Mouse (Mus musculus) stomach, embryonic 15.5 days (tissue): Measurements from ENCODE around the gene Lin7a. TPM values are rescaled to one million over a fixed set of nuclear protein-coding genes. Genes with fewer than 3 reads are reported as not detected.

Experiments
- ATAC-seq: fragments of 200-750 bp; cut with Nextera tagmentation; 2 replicates; pipeline ENCODE4 v1.8.0; 2017; ENCODE audit warnings: low read depth, moderate number of reproducible peaks, moderate TSS enrichment; ENCODE audit not compliant: insufficient read depth, low FRiP score
- H3K27ac ChIP-seq: fragments of 300-500 bp; sonication (generic); 2 replicates; pipeline ENCODE4 v1.5.1; 2015; ENCODE audit warnings: mild to moderate bottlenecking, inconsistent platforms
- H3K27me3 ChIP-seq: fragments of 300-500 bp; sonication (generic); replicated peaks from 2 replicates; pipeline ENCODE4 v1.6.1; 2015; ENCODE audit warnings: inconsistent platforms
- H3K36me3 ChIP-seq: fragments of 300-500 bp; sonication (generic); 2 replicates; pipeline ENCODE4 v1.6.1; 2015; ENCODE audit warnings: inconsistent platforms
- H3K4me1 ChIP-seq: fragments of 300-500 bp; sonication (generic); 2 replicates; pipeline ENCODE4 v1.6.1; 2015; ENCODE audit warnings: inconsistent platforms
- H3K4me2 ChIP-seq: fragments of 300-500 bp; sonication (generic); 2 replicates; pipeline ENCODE4 v1.6.1; 2015; ENCODE audit warnings: mild to moderate bottlenecking, inconsistent platforms
- H3K4me3 ChIP-seq: fragments of 300-500 bp; sonication (generic); replicated peaks from 2 replicates; pipeline ENCODE4 v1.5.1; 2015; ENCODE audit warnings: inconsistent platforms
- H3K9ac ChIP-seq: fragments of 300-500 bp; sonication (generic); 2 replicates; pipeline ENCODE4 v1.6.1; 2015; ENCODE audit warnings: inconsistent platforms
- H3K9me3 ChIP-seq: fragments of 300-500 bp; sonication (generic); 2 replicates; pipeline ENCODE4 v1.6.1; 2016; ENCODE audit warnings: inconsistent platforms
- WGBS: fragments of 180-500 bp; shearing (Covaris S2); methylation state at CpG from one replicate; pipeline ENCODE4 v1.1.7; 2015; 5-methylcytosine and 5-hydroxymethylcytosine counted together
- polyA plus RNA-seq: library from polyadenylated mRNA; unstranded; fragments of >200 nt; fragmentation: Nextera tagmentation; extraction: Ambion mirVana; gene quantifications from 2 replicates; pipeline ENCODE4 v1.2.1, GENCODE M21; 2015

Lin7a gene
- polyA plus RNA-seq, 1 experiment from 2014 or later = 3.8 TPM

- Histone ChIP-seq H3K9ac (no peak overlapping the region), H3K4me1 (no peaks in the 10 kb centered on the region), H3K9me3 (no peaks in the 10 kb centered on the region), H3K36me3 (no peaks in the 10 kb centered on the region), H3K4me3 (no peak overlapping the region), H3K27ac (no peak overlapping the region), H3K4me2 (no peak overlapping the region), H3K27me3 (no peaks in the 10 kb centered on the region)
- no peak for ATAC-seq
- WGBS = 71% methylated on average over 8 of the region's 8 CpGs
These were observed 41.2 kb upstream of the Lin7a start for GRCm38 (mm10) chr10:107230081-107230850.

GRCm38 (mm10) chr10:107230851-107231130, 40.7 kb upstream of the Lin7a start:
- Histone ChIP-seq H3K9me3 (no peaks in the 10 kb centered on the region), H3K4me2 (no peak overlapping the region), H3K4me3 (no peak overlapping the region), H3K27ac (no peak overlapping the region), H3K27me3 (no peaks in the 10 kb centered on the region), H3K9ac (no peak overlapping the region), H3K36me3 (no peaks in the 10 kb centered on the region), H3K4me1 (no peaks in the 10 kb centered on the region)
- 97% methylated on average over 1 of the region's 1 CpGs for WGBS
- ATAC-seq = no peak

- Histone ChIP-seq H3K4me3 (no peak overlapping the region), H3K9me3 (no peaks in the 10 kb centered on the region), H3K9ac (no peak overlapping the region), H3K4me2 (no peak overlapping the region), H3K4me1 (no peaks in the 10 kb centered on the region), H3K27ac (no peak overlapping the region), H3K36me3 (no peaks in the 10 kb centered on the region), H3K27me3 (no peaks in the 10 kb centered on the region)
- ATAC-seq = no peak
- 78% methylated on average over 4 of the region's 4 CpGs for WGBS
These were observed 40.0 kb upstream of the Lin7a start for GRCm38 (mm10) chr10:107231421-107232010.

GRCm38 (mm10) chr10:107232491-107233110, 38.9 kb upstream of the Lin7a start:
- 90% methylated on average over 2 of the region's 2 CpGs for WGBS
- Histone ChIP-seq H3K36me3 (no peaks in the 10 kb centered on the region), H3K4me1 (no peaks in the 10 kb centered on the region), H3K4me2 (no peak overlapping the region), H3K27ac (no peak overlapping the region), H3K9me3 (no peaks in the 10 kb centered on the region), H3K9ac (no peak overlapping the region), H3K27me3 (no peaks in the 10 kb centered on the region), H3K4me3 (no peak overlapping the region)
- ATAC-seq = no peak

GRCm38 (mm10) chr10:107233221-107233620, 38.3 kb upstream of the Lin7a start:
- WGBS = 82% methylated on average over 2 of the region's 2 CpGs

GRCm38 (mm10) chr10:107233825-107234224, 37.7 kb upstream of the Lin7a start:
- Histone ChIP-seq H3K27ac (no peak overlapping the region), H3K27me3 (no peaks in the 10 kb centered on the region), H3K4me3 (no peak overlapping the region), H3K4me2 (no peak overlapping the region), H3K9ac (no peak overlapping the region), H3K36me3 (no peaks in the 10 kb centered on the region), H3K4me1 (no peaks in the 10 kb centered on the region), H3K9me3 (no peaks in the 10 kb centered on the region)
- 83% methylated on average over 4 of the region's 4 CpGs for WGBS
- ATAC-seq = no peak

More at GRCm38 (mm10) chr10:107233221-107233620, 38.3 kb upstream of the Lin7a start:
- no peak overlapping the region for H3K4me3 ChIP-seq
- H3K9me3 ChIP-seq = no peaks in the 10 kb centered on the region
- no peaks in the 10 kb centered on the region for H3K4me1 ChIP-seq
- no peak for ATAC-seq
- no peak overlapping the region for H3K9ac ChIP-seq
- no peaks in the 10 kb centered on the region for H3K36me3 ChIP-seq
- H3K27ac ChIP-seq = no peak overlapping the region
- no peaks in the 10 kb centered on the region for H3K27me3 ChIP-seq
- no peak overlapping the region for H3K4me2 ChIP-seq

- Histone ChIP-seq H3K4me3 (no peak overlapping the region), H3K9ac (no peak overlapping the region), H3K4me1 (no peaks in the 10 kb centered on the region), H3K4me2 (no peak overlapping the region), H3K27ac (no peak overlapping the region), H3K27me3 (no peaks in the 10 kb centered on the region), H3K9me3 (no peaks in the 10 kb centered on the region), H3K36me3 (no peaks in the 10 kb centered on the region)
- no peak for ATAC-seq
- WGBS = 79% methylated on average over 7 of the region's 7 CpGs
These were observed 36.8 kb upstream of the Lin7a start for GRCm38 (mm10) chr10:107234421-107235400.

GRCm38 (mm10) chr10:107235496-107235895, 36.0 kb upstream of the Lin7a start:
- no peak overlapping the region for H3K4me3 ChIP-seq
- no peak overlapping the region for H3K4me2 ChIP-seq
- H3K9me3 ChIP-seq = no peaks in the 10 kb centered on the region
- no peaks in the 10 kb centered on the region for H3K36me3 ChIP-seq
- WGBS = 68% methylated on average over 3 of the region's 3 CpGs
- H3K27ac ChIP-seq = no peak overlapping the region
- no peak overlapping the region for H3K9ac ChIP-seq
- ATAC-seq = no peak
- no peaks in the 10 kb centered on the region for H3K27me3 ChIP-seq
- H3K4me1 ChIP-seq = no peaks in the 10 kb centered on the region

GRCm38 (mm10) chr10:107236211-107236610, 35.3 kb upstream of the Lin7a start:
- 79% methylated on average over 4 of the region's 4 CpGs for WGBS
- no peak overlapping the region for H3K27ac ChIP-seq
- H3K9ac ChIP-seq = no peak overlapping the region
- no peaks in the 10 kb centered on the region for H3K36me3 ChIP-seq
- no peak overlapping the region for H3K4me2 ChIP-seq
- no peak for ATAC-seq
- H3K4me3 ChIP-seq = no peak overlapping the region
- no peaks in the 10 kb centered on the region for H3K4me1 ChIP-seq
- H3K27me3 ChIP-seq = no peaks in the 10 kb centered on the region
- no peaks in the 10 kb centered on the region for H3K9me3 ChIP-seq

- H3K4me1 ChIP-seq = no peaks in the 10 kb centered on the region
- H3K4me2 ChIP-seq = no peak overlapping the region
- no peaks in the 10 kb centered on the region for H3K36me3 ChIP-seq
- ATAC-seq = no peak
- no peak overlapping the region for H3K4me3 ChIP-seq
- H3K9me3 ChIP-seq = no peaks in the 10 kb centered on the region
- H3K9ac ChIP-seq = no peak overlapping the region
- no peaks in the 10 kb centered on the region for H3K27me3 ChIP-seq
- WGBS = 82% methylated on average over 2 of the region's 2 CpGs
- H3K27ac ChIP-seq = no peak overlapping the region
These were observed 34.4 kb upstream of the Lin7a start for GRCm38 (mm10) chr10:107237076-107237475.

- Histone ChIP-seq H3K9me3 (no peaks in the 10 kb centered on the region), H3K36me3 (no peaks in the 10 kb centered on the region), H3K4me2 (no peak overlapping the region), H3K27ac (no peak overlapping the region), H3K27me3 (no peaks in the 10 kb centered on the region), H3K4me1 (no peaks in the 10 kb centered on the region), H3K9ac (no peak overlapping the region), H3K4me3 (no peak overlapping the region)
- 88% methylated on average over 1 of the region's 1 CpGs for WGBS
- ATAC-seq = no peak
These were observed 33.8 kb upstream of the Lin7a start for GRCm38 (mm10) chr10:107237736-107238135.
